Mouse (Mus musculus): ENCODE measurements at regions not wholly inside any gene's neighbourhood (a gene's known extent, or its start where the extent isn't known, plus 50 kb on each side); places are given as distances from the start of the nearest gene placed in this dataset.

DNA sequence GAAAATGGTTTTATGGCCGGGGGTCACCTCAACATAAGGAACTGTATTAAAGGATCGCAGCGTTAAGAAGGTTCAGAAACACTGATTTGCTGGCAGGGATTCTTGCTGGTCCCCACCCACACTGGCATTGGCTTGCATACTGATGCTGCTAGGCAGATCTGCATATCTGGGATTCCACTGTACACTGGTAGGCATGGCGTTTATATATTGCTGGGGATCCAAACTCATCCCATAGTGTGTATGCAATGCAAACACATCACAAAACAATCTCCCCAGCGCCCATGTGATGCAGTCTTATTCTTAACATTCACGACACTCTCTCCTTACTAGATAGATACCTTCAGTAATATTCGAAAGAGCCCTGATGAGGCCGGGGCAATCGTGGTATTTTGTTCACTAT is 105.0 kb downstream of the Dyrk2 start:
- no peak for DNase-seq (ENCODE audit: low spot score in 2 of 2)

DNA sequence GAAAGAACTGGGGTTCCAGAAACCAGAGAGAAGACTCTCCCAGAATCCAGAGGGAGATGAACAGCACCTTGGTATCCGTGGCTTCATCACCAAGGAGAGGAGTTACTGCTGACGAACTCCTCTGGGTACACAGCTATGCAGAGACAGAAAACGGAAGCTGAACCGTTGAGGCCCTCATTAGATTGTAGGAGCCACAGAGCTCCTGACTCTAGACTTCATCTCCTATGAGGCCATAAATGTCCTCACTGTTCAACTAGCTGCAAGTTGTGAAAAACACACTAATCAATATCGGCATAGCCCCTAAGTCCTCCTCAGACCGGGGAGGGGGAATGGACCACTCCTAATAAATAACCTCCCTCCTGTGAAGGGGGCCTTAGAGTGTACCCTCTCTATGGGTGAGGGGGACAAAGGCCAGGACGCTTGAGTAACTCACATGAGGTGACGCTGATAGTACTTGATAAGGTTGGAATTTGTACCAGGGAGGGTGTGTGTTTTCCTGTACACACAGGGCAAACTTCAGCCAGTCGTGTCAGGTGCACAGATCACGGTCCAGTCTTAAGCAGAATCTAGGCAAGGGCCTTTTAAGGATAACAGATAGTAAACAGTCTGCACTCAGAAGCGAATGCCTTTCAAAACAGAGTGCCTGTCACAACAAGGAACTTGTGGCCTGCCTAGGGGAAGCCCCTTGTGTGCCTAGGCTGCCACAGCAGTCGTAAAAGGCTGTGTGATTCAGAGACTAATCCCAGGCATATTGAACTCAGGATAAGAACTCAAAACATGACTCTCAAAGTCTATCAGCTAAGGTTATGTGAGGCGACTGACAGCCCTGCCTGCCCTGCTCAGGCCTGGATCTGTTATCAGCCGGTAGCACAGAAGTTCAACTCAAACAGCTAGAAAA is 104.2 kb downstream of the Dyrk2 start:
- no peak for DNase-seq (ENCODE audit: low spot score in 2 of 2)

DNA sequence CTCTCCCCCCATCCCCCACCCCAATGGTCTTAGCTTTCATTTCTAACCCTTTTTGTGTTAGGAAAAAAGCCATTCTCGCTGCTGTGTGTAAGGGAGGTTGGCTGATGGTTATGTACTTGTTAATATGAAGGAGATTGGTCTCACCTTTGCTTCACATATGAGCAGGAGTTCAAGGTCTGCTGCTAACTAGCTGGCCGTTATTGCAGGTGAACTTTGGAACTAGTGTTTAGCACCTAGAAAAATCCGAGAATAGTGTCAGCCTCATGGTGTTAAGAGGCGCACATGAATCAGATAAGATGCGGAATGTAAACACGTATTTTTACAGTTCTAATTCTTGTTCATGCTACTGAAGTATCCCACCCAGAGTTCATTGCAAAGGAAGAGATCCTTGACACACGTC is 103.2 kb downstream of the Dyrk2 start:
- DNase-seq (ENCODE audit: low spot score in 2 of 2) = no peak

- no peak for DNase-seq (ENCODE audit: low spot score in 2 of 2)
Measured at GRCm38 (mm10) chr10:118769751-118770150, 100.3 kb downstream of the Dyrk2 start.

DNA sequence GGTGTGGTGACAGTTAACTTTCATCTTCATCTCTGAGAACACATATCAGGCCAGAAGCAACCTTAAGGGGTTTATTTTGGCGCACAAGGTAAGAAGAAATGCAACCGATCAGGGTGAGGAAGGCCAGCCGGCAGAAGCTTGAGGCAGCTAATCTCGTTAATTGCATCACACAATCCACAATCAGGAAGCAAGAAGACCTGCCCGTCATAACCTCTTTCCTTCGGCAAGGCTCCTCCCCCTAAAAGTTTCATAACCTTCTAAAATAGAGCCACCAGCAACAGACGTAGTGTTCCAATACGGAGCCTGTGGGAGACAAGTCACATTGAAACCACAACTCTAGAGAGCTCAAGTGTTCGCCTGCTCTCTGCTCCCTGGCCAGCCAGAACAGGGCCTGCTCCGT is 91.4 kb downstream of the Dyrk2 start:
- DNase-seq (ENCODE audit: low spot score in 2 of 2) = no peak

DNA sequence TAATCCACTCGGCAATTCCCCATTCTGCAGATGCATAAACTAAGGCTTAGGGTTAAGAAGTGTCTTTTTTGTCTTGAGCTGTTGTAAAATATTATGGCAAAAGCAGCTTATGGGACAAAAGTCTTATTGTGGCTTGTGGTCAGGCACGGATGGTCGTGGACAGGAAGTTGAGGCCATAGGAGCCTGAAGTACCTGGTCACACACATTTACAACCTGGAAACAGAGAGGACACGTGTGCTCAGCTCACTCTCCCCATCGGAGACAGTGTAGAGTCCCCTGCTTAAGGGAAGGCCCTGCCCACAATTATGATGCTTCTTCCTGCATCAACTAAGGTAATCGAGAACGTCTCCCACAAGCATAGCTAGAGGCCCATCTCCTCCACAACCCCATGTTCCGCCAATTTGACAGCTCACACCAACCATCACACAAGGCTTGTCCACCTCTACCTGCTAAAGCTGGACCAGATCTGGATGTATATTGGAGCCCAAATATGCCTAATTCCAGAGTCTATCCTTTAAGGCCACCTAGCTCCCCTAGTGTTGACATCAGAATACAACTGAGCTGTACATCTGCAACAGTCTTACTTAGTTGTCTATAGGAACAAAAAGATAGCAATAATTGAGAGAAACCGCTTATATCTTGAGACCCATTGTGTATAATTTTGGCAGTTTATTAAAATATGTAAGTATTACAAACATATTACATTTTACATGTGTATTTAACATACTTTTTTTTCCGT is 89.0 kb downstream of the Dyrk2 start:
- DNase-seq (ENCODE audit: low spot score in 2 of 2) = no peak

DNA sequence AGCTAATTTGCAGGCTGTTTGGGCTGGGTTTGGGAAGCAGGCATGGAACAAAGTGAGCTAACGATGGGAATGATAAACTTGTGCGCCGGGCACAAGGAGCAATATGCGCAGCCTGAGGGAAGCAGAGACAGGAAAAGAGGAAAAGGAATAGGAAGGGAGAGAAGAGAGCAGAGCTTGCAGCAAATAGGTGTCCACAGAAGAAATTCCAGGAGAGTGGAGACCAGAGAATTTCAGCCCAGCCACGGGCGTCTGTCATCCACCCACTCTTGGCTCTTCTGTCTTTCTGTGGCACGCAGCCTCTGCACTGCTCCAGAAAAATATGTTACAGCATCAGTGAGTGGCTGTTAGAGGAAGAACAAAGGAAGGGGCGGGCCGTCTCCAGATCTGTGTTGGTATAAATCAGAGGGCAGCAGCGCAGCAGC is 88.2 kb downstream of the Dyrk2 start:
- DNase-seq (ENCODE audit: low spot score in 2 of 2) = peak; percentile 48 to 59

DNA sequence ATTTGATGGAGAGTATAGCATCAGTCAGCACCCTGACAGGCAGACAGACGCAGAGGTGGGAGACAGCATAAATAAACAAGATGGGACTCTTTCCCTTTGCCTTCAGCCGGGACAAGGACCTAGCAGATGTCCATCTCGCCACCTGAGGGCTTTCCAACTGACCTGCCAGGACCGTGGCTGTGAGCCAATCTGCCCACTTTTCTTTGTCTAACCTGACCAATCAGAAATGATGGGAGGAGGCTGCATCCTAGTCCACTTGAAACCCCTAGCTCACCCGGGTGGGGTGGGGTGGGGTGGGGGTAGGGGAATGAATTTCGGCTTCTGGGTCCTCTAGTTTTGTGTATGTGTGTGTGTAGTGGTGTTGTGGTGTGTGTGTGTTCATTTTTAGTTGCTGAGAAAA is 87.4 kb downstream of the Dyrk2 start:
- no peak for DNase-seq (ENCODE audit: low spot score in 2 of 2)

DNA sequence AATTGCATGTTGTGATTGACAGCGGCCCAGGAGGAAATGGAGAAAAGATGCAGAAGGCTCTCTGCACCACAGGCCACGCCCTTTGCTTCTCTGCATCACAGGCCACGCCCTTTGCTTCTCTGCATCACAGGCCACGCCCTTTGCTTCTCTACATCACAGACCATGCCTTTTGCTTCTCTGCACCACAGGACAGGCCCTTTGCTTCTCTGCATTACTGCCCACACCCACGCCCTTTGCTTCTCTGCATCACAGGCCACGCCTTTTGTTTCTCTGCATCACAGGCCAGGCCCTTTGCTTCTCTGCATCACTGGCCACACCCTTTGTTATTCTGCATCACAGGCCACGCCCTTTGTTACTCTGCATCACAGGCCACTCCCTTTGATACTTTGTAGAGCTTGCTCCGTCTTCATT is 82.7 kb downstream of the Dyrk2 start:
- DNase-seq (ENCODE audit: low spot score in 2 of 2) = no peak

DNA sequence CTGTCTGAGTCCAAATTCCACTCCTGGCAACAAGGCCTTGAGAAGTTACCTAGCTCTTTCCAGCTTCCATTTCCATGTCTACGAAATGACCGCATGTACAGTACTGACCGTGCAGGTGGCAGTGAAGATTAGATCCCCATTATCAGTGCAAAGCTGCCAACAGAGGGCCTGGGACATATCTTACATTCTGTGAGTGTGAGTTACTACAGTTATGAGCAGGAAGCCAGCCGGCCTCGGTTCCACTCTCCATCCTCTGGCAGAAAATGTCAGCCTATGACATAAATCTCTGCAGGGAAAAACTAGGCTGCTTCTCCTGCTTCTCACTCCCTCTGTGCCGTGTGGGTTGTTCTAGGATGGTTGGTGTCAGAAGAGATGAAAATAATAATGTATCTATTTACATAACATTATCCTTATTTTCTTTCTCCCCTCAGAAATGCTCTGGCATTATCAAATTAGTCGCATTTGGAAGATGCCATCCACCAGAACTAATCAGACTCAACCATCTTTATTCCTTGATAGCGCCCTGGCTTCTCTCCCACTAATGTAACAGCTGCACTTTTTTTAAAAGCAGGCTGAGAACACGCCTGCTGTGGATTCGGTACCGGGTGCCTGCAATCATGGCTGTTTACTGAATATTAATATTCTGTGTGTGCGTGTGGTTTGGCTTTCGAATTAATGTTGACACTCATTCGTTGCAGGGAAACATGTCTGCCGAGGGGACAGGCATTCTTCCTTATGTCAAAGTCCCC is 77.5 kb downstream of the Dyrk2 start:
- peak in 1 of 2 experiments; percentile 27 for DNase-seq (ENCODE audit: low spot score in 2 of 2)

DNA sequence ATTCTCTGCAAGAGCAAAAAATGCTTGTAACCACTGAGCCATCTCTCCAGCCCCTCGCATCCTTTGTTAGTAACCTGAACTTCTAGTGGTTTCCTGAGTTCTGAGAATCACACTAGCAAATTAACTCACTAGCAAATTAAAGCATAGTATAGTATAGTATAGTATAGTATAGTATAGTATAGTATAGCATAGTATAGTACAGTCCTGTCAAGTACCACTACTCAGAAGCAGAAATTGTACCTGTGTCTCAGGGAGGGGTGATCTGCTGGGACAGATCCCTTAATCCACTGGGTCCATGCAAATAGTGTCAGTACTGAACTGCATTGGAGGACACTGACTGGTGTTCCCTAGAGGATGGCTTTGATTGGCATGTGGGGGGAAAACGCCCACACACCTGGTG is 76.2 kb downstream of the Dyrk2 start:
- DNase-seq (ENCODE audit: low spot score in 2 of 2) = no peak

- no peak for DNase-seq (ENCODE audit: low spot score in 2 of 2)
Measured at GRCm38 (mm10) chr10:118794395-118795060, 75.5 kb downstream of the Dyrk2 start.

GRCm38 (mm10) chr10:118795061-118795407 is 75.0 kb downstream of the Dyrk2 start:
- DNase-seq (ENCODE audit: low spot score in 2 of 2) = no peak

GRCm38 (mm10) chr10:118796512-118796911 is 73.5 kb downstream of the Dyrk2 start:
- DNase-seq (ENCODE audit: low spot score in 2 of 2) = no peak

DNA sequence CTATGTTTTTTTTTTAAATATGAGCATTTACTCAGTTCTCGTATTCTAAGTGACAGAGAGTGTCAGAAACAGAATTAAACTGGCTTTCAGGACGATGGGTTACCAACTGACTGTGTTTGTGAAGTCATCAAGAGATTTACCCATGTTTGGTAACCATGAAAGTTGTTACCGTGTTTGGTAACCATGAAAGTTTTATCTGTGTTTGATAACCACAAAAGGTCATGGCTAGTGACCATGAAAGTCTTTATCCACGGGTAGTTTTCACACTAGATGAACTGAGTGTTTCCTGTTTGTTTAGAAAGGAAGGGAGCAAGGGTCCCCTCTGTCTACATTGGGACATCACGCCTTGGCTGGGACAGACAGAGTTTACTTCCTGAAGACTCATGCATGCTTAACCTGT is 72.8 kb downstream of the Dyrk2 start:
- no peak for DNase-seq (ENCODE audit: low spot score in 2 of 2)

- no peak for DNase-seq (ENCODE audit: low spot score in 2 of 2)
Measured at GRCm38 (mm10) chr10:118799767-118800166, 70.2 kb downstream of the Dyrk2 start.

GRCm38 (mm10) chr10:118803922-118804557 is 66.0 kb downstream of the Dyrk2 start:
- no peak for DNase-seq (ENCODE audit: low spot score in 2 of 2)

DNA sequence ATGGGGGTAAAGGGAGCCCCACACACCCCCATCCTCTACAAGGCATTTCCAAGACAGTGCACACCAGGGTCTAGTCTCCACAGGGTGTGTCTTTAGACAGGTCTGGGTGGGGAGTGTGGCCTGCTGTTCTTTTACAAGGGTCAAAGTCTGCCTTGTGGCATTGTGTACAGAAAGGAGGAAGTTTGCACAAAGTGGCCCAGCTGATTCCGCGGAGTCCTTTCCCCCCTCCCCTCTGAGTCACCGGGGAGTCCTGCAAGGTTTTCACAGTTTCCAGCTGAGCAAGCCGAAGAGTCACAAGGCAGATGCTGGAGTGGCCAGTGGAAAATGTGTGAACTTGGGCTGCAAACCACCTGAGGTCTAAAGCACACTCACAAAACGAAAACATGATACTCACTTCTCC is 65.4 kb downstream of the Dyrk2 start:
- DNase-seq (ENCODE audit: low spot score in 2 of 2) = no peak
